Mouse (Mus musculus): ENCODE data around the gene Ccdc74a. TPM values are rescaled to one million over a fixed set of nuclear protein-coding genes. Genes with fewer than 3 reads are reported as not detected.
"Not testable (repeated sequence)": the region's sequence is repeated elsewhere in the genome, so short reads cannot be mapped to it uniquely, and the experiment has no call there.

The Ccdc74a gene
- 1 to 10 TPM; 2.2 to 2.5 TPM for total RNA-seq (2021)
- long read RNA-seq, experiment 1, partial matches to known transcripts = 0 of 2 reads
- long read RNA-seq, experiment 1, other reads (novel, unspliced or antisense) = 0 of 2 reads
- long read RNA-seq, experiment 2, partial matches to known transcripts = 0 of 2 reads
- long read RNA-seq, experiment 2, other reads (novel, unspliced or antisense) = 1 of 2 reads

- DNase-seq = peak; percentile 78
Measured at GRCm38 (mm10) chr16:17646310-17647114, at the start of gene Ccdc74a. TSS of gene Ccdc74a (plus strand) at chr16:17646470.

GRCm38 (mm10) chr16:17600944-17601562 is 45.2 kb upstream of the Ccdc74a start:
- DNase-seq = no peak

- no peak for DNase-seq
Measured at GRCm38 (mm10) chr16:17604941-17605340, 41.3 kb upstream of the Ccdc74a start.

GRCm38 (mm10) chr16:17605684-17606083 is 40.6 kb upstream of the Ccdc74a start:
- DNase-seq = no peak

- no peak for DNase-seq
Measured at GRCm38 (mm10) chr16:17611383-17611782, 34.9 kb upstream of the Ccdc74a start.

- DNase-seq = not testable (repeated sequence)
Measured at GRCm38 (mm10) chr16:17614740-17615139, 31.5 kb upstream of the Ccdc74a start.

GRCm38 (mm10) chr16:17616212-17616611 is 30.1 kb upstream of the Ccdc74a start:
- no peak for DNase-seq

- DNase-seq = peak; percentile 39
Measured at GRCm38 (mm10) chr16:17617922-17618565, 28.2 kb upstream of the Ccdc74a start.

- peak; percentile 95 for DNase-seq
Measured at GRCm38 (mm10) chr16:17619198-17620105, 26.8 kb upstream of the Ccdc74a start, which contains the start of gene Smpd4. TSS of gene Smpd4 (plus strand) at chr16:17619354.

- no peak for DNase-seq
Measured at GRCm38 (mm10) chr16:17621936-17622335, 24.3 kb upstream of the Ccdc74a start.

GRCm38 (mm10) chr16:17625488-17626268 is 20.6 kb upstream of the Ccdc74a start:
- DNase-seq = no peak

- DNase-seq = no peak
Measured at GRCm38 (mm10) chr16:17626269-17626555, 20.1 kb upstream of the Ccdc74a start.

GRCm38 (mm10) chr16:17632580-17632979 is 13.7 kb upstream of the Ccdc74a start:
- no peak for DNase-seq

GRCm38 (mm10) chr16:17633481-17634181 is 12.6 kb upstream of the Ccdc74a start:
- no peak for DNase-seq

- no peak for DNase-seq
Measured at GRCm38 (mm10) chr16:17636904-17637303, 9.4 kb upstream of the Ccdc74a start.

GRCm38 (mm10) chr16:17637610-17638009 is 8.7 kb upstream of the Ccdc74a start:
- DNase-seq = no peak

GRCm38 (mm10) chr16:17638036-17638628 is 8.1 kb upstream of the Ccdc74a start:
- no peak for DNase-seq

GRCm38 (mm10) chr16:17639081-17639480 is 7.2 kb upstream of the Ccdc74a start:
- DNase-seq = no peak

- DNase-seq = no peak
Measured at GRCm38 (mm10) chr16:17639951-17640350, 6.3 kb upstream of the Ccdc74a start.

- DNase-seq = no peak
Measured at GRCm38 (mm10) chr16:17640706-17641105, 5.6 kb upstream of the Ccdc74a start.
